Mouse (Mus musculus): ENCODE data around the gene Rrnad1. TPM values are rescaled to one million over a fixed set of nuclear protein-coding genes. Genes with fewer than 3 reads are reported as not detected.
A peak's percentile ranks its signal among the peaks of the same experiment; 100 is the strongest.

Rrnad1 gene
- total and polyA plus RNA-seq, 2 experiments from 2014 or later, result 19.3 to 36.4 TPM

DNA sequence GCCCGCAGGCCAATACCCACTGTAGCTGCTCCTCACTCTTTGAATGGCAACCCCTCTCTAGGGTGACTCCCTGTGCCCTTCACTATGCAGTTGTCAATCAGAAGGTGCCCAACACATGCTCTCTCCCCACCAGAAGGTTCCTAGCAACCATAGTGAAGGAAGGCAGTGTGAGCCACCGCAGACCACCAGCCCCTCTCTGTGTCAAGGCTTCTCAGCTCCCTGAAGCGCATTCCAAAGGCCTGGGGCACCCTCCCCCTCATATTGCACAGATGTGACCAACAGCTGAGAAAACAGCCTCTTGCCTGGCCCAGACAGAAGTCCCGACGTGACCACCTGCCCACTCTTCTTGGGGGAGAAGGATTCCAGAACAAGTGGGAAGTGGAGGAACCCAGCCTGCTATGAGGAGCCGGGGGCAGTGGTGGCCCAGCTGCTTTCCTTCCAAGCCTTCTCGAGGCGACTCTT is 41.7 kb upstream of the Rrnad1 start:
- peak; percentile 75 for ATAC-seq
- no peak overlapping the region for H3K27ac ChIP-seq
- no peak for TF ChIP-seq CTCF (IDR thresholded peaks at IDR 0.05; ENCODE audit: low read depth)

DNA sequence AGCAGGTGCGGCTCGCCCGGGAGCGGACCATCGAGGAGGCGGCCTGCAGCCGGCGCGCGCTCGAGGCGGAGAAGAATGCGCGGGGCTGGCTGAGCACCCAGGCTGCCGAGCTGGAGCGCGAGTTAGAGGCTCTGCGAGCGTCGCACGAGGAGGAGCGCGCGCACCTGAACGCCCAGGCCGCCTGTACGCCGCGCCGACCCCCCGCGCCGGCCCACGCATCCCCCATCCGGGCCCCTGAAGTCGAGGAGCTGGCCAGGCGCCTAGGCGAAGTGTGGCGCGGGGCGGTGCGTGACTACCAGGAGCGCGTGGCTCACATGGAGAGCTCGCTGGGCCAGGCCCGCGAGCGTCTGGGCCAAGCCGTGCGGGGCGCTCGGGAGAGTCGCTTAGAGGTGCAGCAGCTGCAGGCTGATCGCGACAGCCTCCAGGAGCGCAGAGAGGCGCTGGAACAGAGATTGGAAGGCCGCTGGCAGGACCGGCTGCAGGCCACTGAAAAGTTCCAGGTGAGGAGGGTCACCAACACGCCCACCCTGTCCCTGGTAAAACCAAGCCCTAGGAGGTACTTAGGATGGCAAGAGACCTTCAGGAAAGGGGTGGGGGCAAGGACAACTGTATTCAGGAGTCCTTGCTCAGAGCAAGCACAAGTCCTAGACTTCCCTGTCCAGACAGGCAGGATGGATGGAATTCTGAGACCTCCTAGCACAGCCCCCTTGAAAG is 41.1 kb upstream of the Rrnad1 start:
- WGBS, result 1% methylated on average over 49 of the region's 60 CpGs
- H3K4me2 ChIP-seq (ENCODE audit: low read depth, low read length), result peak overlapping the region; percentile 67
- no peaks in the 10 kb centered on the region for H3K36me3 ChIP-seq (ENCODE audit: insufficient read depth, low read length)
- no peaks in the 10 kb centered on the region for H3K9me3 ChIP-seq (ENCODE audit: low read length)
- H3K4me3 ChIP-seq (ENCODE audit: low read length), result peak overlapping the region; percentile 47
- no peaks in the 10 kb centered on the region for H3K27me3 ChIP-seq (ENCODE audit: insufficient read depth, low read length)
- H3K9ac ChIP-seq (replicated peaks; ENCODE audit: low read length), result peak overlapping the region; percentile 55
- 0 out of 2 replicates have a peak, but pooled peaks have one; percentile 6 for ATAC-seq
- TF ChIP-seq CTCF (IDR thresholded peaks at IDR 0.05; ENCODE audit: low read depth), result no peak
- no peak for DNase-seq (ENCODE audit: low spot score)
- peaks cover 12% of the 10 kb centered on the region for H3K4me1 ChIP-seq (ENCODE audit: insufficient read depth, low read length)
- peak overlapping the region; percentile 66 for H3K27ac ChIP-seq

More for the DNA sequence above, 41.7 kb upstream of the Rrnad1 start:
- Histone ChIP-seq H3K4me1 (ENCODE audit: insufficient read depth, low read length) (peaks cover 12% of the 10 kb centered on the region), H3K4me3 (ENCODE audit: low read length) (peak overlapping the region; percentile 47), H3K27me3 (ENCODE audit: insufficient read depth, low read length) (no peaks in the 10 kb centered on the region), H3K9me3 (ENCODE audit: low read length) (no peaks in the 10 kb centered on the region), H3K9ac (replicated peaks; ENCODE audit: low read length) (no peak overlapping the region; the same call in 1 of the 2 replicates), H3K4me2 (ENCODE audit: low read depth, low read length) (peak overlapping the region; percentile 67), H3K36me3 (ENCODE audit: insufficient read depth, low read length) (no peaks in the 10 kb centered on the region)
- 12% methylated on average over 8 of the region's 8 CpGs for WGBS
- no peak for DNase-seq (ENCODE audit: low spot score)

DNA sequence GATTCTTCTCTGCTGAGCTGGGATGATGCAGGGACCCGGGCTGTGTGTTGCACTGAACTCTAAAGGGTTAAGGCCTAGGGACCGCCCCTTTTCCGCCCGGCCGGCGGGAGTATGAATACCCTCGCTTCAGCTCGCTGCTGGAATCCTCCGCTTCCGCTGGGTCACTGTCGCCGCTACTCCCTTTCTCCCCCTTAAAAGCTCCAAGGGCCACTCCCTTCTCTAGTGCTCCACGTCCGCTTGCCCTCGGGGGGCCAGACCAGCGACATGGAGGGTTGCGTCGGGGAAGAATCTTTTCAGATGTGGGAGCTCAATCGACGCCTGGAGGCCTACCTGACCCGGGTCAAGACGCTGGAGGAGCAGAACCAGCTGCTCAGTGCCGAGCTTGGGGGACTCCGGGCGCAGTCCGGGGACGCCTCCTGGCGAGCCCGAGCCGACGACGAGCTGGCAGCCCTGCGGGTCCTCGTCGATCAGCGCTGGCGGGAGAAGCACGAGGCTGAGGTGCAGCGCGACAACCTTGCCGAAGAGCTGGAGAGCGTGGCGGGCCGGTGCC is 40.5 kb upstream of the Rrnad1 start, which contains the start of gene Nes:
TSS of gene Nes (plus strand) at position 140 of the 550 bp plus-strand sequence.
- H3K4me2 ChIP-seq (ENCODE audit: low read depth, low read length), result peak within 1 kb of the TSS; percentile 67
- under 1% methylated on average over 44 of the region's 44 CpGs for WGBS
- H3K27ac ChIP-seq, result peak within 1 kb of the TSS; percentile 66
- no peaks in the 10 kb centered on the region for H3K9me3 ChIP-seq (ENCODE audit: low read length)
- DNase-seq (ENCODE audit: low spot score), result peak; percentile 80
- peak within 1 kb of the TSS; percentile 47 for H3K4me3 ChIP-seq (ENCODE audit: low read length)
- no peaks in the 10 kb centered on the region for H3K36me3 ChIP-seq (ENCODE audit: insufficient read depth, low read length)
- H3K4me1 ChIP-seq (ENCODE audit: insufficient read depth, low read length), result peaks cover 12% of the 10 kb centered on the region
- TF ChIP-seq CTCF (IDR thresholded peaks at IDR 0.05; ENCODE audit: low read depth), result no peak
- H3K9ac ChIP-seq (replicated peaks; ENCODE audit: low read length), result peak within 1 kb of the TSS; percentile 55
- ATAC-seq, result peak; percentile 68
- H3K27me3 ChIP-seq (ENCODE audit: insufficient read depth, low read length), result no peaks in the 10 kb centered on the region

DNA sequence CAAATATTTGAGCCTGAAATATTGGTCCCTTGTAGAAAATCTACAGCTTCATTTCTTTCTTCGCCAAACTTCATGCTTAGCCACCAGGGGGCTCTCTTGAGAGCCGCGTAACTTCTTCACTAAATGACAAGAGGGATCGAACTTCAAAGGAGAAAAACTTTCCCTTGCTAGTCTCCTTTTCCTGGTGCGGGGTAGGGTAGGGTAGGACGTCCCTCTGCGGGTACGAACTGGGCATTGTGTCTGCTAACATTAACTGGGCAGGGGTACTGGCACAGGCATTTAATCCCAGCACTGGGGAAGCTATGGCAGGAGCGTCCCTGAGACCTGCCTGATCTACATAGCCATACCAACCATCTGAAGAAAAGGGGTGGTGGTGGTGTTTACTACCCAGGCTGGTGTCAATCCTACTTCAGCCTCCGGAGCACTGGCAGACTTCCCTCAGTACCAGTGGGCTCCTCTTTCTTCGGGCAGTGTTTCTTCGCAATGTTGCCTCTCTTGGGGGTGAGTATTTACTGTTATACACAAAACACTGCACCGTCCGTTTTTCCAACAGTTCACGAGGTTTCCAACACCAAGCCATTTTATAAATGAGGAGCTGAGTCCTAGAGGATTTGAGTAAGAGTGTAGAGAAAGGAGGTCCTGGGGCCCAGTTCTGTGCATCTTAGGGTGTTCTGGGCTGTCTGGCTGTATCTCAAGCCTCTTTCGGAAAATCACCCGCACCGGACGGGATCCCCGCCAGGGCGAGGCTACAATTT is 39.8 kb upstream of the Rrnad1 start:
- peaks cover 12% of the 10 kb centered on the region for H3K4me1 ChIP-seq (ENCODE audit: insufficient read depth, low read length)
- ATAC-seq, result no peak
- H3K9ac ChIP-seq (replicated peaks; ENCODE audit: low read length), result no peak overlapping the region
- no peaks in the 10 kb centered on the region for H3K27me3 ChIP-seq (ENCODE audit: insufficient read depth, low read length)
- under 1% methylated on average over 21 of the region's 21 CpGs for WGBS
- H3K4me2 ChIP-seq (ENCODE audit: low read depth, low read length), result peak overlapping the region; percentile 67
- no peaks in the 10 kb centered on the region for H3K9me3 ChIP-seq (ENCODE audit: low read length)
- DNase-seq (ENCODE audit: low spot score), result peak; percentile 83
- H3K36me3 ChIP-seq (ENCODE audit: insufficient read depth, low read length), result no peaks in the 10 kb centered on the region
- TF ChIP-seq CTCF (IDR thresholded peaks at IDR 0.05; ENCODE audit: low read depth), result peak; percentile 75
- peak overlapping the region; percentile 47 for H3K4me3 ChIP-seq (ENCODE audit: low read length)
- no peak overlapping the region; the same call in 1 of the 2 replicates for H3K27ac ChIP-seq

DNA sequence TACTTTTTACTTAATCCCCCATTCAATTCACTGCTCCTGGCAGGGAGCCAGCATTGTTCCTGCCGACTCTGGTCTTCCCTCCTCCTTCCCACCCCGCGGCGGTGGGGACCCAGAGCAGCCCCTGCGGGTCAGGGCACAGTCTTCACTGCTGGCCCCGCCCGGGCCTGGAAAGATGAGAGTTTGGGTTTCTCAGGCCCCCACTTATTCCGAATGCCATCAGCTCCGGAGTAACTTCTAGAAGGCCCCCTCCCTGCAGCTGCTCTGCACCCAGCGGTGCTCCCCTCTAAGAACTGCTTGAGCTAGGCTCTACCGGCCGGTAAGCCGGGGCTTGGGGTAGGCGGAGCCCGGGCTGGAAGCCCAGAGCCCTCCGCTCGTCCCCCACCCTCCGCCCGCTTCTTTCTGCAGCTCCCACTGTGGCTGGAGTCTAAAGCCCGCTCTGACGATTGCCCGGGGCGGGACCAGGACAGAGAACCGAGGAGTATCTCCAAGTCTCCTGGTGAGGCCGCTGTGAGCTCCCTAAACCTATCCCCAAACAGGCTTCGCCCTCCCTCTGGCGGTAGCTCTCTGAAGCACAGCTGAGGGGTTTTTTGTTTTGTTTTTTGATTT is 30.2 kb upstream of the Rrnad1 start:
- H3K9ac ChIP-seq (replicated peaks; ENCODE audit: low read length), result peak overlapping the region; percentile 61
- H3K36me3 ChIP-seq (ENCODE audit: insufficient read depth, low read length), result no peaks in the 10 kb centered on the region
- TF ChIP-seq CTCF (IDR thresholded peaks at IDR 0.05; ENCODE audit: low read depth), result peak; percentile 96
- H3K27me3 ChIP-seq (ENCODE audit: insufficient read depth, low read length), result no peaks in the 10 kb centered on the region
- H3K4me1 ChIP-seq (ENCODE audit: insufficient read depth, low read length), result peaks cover 6% of the 10 kb centered on the region
- under 1% methylated on average over 27 of the region's 27 CpGs for WGBS
- no peaks in the 10 kb centered on the region for H3K9me3 ChIP-seq (ENCODE audit: low read length)
- peak overlapping the region; percentile 49 for H3K4me3 ChIP-seq (ENCODE audit: low read length)
- DNase-seq (ENCODE audit: low spot score) (peak; percentile 96), ATAC-seq (peak; percentile 98)
- H3K27ac ChIP-seq, result peak overlapping the region; percentile 61; the same call in 1 of the 2 replicates
- H3K4me2 ChIP-seq (ENCODE audit: low read depth, low read length), result peak overlapping the region; percentile 91

DNA sequence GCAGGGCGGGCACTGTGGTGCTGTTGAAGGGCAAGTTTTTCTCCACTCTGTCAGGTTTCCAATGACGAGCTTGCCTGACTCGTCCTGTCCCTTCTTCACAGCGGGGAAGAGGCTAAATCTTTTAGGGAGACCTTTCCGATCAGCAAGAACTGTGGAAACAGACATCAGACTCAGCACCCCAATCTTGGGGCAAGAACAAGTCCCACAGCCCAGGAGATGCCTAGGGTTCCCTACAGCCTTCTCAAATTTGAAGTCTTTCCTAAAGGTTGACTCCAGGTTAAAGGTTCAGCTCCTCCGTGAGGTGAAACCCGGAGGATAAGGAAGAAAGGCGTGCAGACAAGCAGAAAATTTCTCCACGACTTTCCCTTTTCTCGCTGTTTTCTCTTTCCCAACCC is 29.7 kb upstream of the Rrnad1 start:
- 8% methylated on average over 10 of the region's 10 CpGs for WGBS
- H3K9ac ChIP-seq (replicated peaks; ENCODE audit: low read length), result peak overlapping the region; percentile 61
- H3K4me3 ChIP-seq (ENCODE audit: low read length), result peak overlapping the region; percentile 49
- H3K4me1 ChIP-seq (ENCODE audit: insufficient read depth, low read length), result peaks cover 6% of the 10 kb centered on the region
- peak overlapping the region; percentile 61; the same call in 1 of the 2 replicates for H3K27ac ChIP-seq
- no peak for TF ChIP-seq CTCF (IDR thresholded peaks at IDR 0.05; ENCODE audit: low read depth)
- H3K27me3 ChIP-seq (ENCODE audit: insufficient read depth, low read length), result no peaks in the 10 kb centered on the region
- no peaks in the 10 kb centered on the region for H3K9me3 ChIP-seq (ENCODE audit: low read length)
- no peaks in the 10 kb centered on the region for H3K36me3 ChIP-seq (ENCODE audit: insufficient read depth, low read length)
- H3K4me2 ChIP-seq (ENCODE audit: low read depth, low read length), result peak overlapping the region; percentile 91
- DNase-seq (ENCODE audit: low spot score) (no peak), ATAC-seq (no peak)

Measured in hindbrain, postnatal 0 days (tissue).